Mouse (Mus musculus) small intestine, adult 2 months (tissue): ENCODE data around the gene Lhfpl2. TPM values are rescaled to one million over a fixed set of nuclear protein-coding genes. Genes with fewer than 3 reads are reported as not detected.
A peak's percentile ranks its signal among the peaks of the same experiment; 100 is the strongest.

Experiments used
- H3K27ac ChIP-seq: fragments of 200-500 bp; 2 replicates; pipeline ENCODE4 v1.5.1; 2012; ENCODE audit warnings: low read depth, low read length, control low read depth, inconsistent platforms; ENCODE audit not compliant: insufficient read depth
- H3K27me3 ChIP-seq: fragments of 200-500 bp; 2 replicates; pipeline ENCODE4 v1.6.1; 2012; ENCODE audit warnings: mild to moderate bottlenecking, moderate library complexity, low read length, inconsistent platforms; ENCODE audit not compliant: control insufficient read depth, insufficient read depth
- H3K36me3 ChIP-seq: fragments of 200-500 bp; 2 replicates; pipeline ENCODE4 v1.6.1; 2012; ENCODE audit warnings: mild to moderate bottlenecking, low read length, control low read depth, inconsistent platforms; ENCODE audit not compliant: control insufficient read depth, insufficient read depth
- H3K4me1 ChIP-seq: fragments of 200-500 bp; 2 replicates; pipeline ENCODE4 v1.6.1; 2012; ENCODE audit warnings: low read length, inconsistent platforms, mixed read lengths; ENCODE audit not compliant: control insufficient read depth, insufficient read depth, insufficient read length
- H3K4me3 ChIP-seq: fragments of 200-500 bp; 2 replicates; pipeline ENCODE4 v1.5.1; 2012; ENCODE audit warnings: low read depth, mild to moderate bottlenecking, control low read depth, inconsistent platforms, low read length, moderate library complexity
- CTCF ChIP-seq: fragments of 200-500 bp; IDR thresholded peaks from 2 replicates; pipeline ENCODE4 v1.5.1; 2012; ENCODE audit warnings: low read depth, mild to moderate bottlenecking, control low read depth, inconsistent platforms, low read length, moderate library complexity, mixed read lengths; ENCODE audit not compliant: insufficient replicate concordance, insufficient read length; ENCODE audit errors: extremely low read depth
- POLR2A ChIP-seq: fragments of 200-500 bp; IDR thresholded peaks from 2 replicates; pipeline ENCODE4 v1.6.1; 2012; ENCODE audit warnings: low read depth, mild to moderate bottlenecking, control low read depth, inconsistent platforms, low read length, moderate library complexity
- WGBS: fragments of 180-500 bp; shearing (Covaris S2); methylation state at CpG from one replicate; pipeline ENCODE4 v1.1.7; 2018; 5-methylcytosine and 5-hydroxymethylcytosine counted together
- polyA plus RNA-seq: library from polyadenylated mRNA; depleted of rRNA; stranded (reverse); fragments of >200 nt; gene quantifications from 2 replicates; pipeline ENCODE4 v1.2.3, GENCODE M21; 2012

The Lhfpl2 gene
- polyA plus RNA-seq, 1 experiment, result 71.0 TPM

- Histone ChIP-seq H3K36me3 (no peaks in the 10 kb centered on the region), H3K27ac (no peak overlapping the region)
- 45% methylated on average over 13 of the region's 13 CpGs for WGBS
Observed at GRCm38 (mm10) chr13:94116705-94117410, 59.3 kb downstream of the Lhfpl2 start.

GRCm38 (mm10) chr13:94117522-94117921 is 59.9 kb downstream of the Lhfpl2 start:
- Histone ChIP-seq H3K4me1 (peaks cover 9% of the 10 kb centered on the region), H3K27me3 (no peaks in the 10 kb centered on the region), H3K36me3 (no peaks in the 10 kb centered on the region), H3K4me3 (no peak overlapping the region), H3K27ac (no peak overlapping the region)
- 96% methylated on average over 10 of the region's 10 CpGs for WGBS
- TF ChIP-seq CTCF (no peak), POLR2A (no peak)

More at GRCm38 (mm10) chr13:94116705-94117410, 59.3 kb downstream of the Lhfpl2 start:
- Histone ChIP-seq H3K4me3 (no peak overlapping the region), H3K27me3 (no peaks in the 10 kb centered on the region), H3K4me1 (peaks cover 10% of the 10 kb centered on the region)
- TF ChIP-seq CTCF (no peak), POLR2A (no peak)

DNA sequence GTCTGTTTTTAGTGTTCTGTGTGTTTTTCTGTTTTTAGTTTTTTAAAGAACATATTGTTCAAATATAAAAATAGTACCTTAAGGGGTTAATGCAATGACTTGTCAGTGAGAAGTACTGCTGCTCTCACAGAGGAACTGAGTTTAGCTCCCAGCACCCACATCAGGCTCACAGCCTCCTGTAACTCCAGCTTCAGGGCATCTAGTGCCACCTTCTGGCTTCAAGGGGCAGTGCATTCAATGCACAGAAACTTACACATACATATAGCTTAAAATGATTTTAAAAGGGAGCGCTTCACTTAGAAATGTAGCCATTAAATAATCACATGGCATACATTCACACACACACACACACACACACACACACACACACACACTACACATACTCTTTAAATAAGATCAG is 60.5 kb downstream of the Lhfpl2 start:
- Histone ChIP-seq H3K27ac (no peak overlapping the region), H3K36me3 (no peaks in the 10 kb centered on the region), H3K4me1 (peaks cover 9% of the 10 kb centered on the region), H3K27me3 (no peaks in the 10 kb centered on the region), H3K4me3 (no peak overlapping the region)
- 100% methylated on average over 1 of the region's 1 CpGs for WGBS
- peak; percentile 30; the same call in 1 of the 2 replicates for TF ChIP-seq CTCF
- no peak for TF ChIP-seq POLR2A

DNA sequence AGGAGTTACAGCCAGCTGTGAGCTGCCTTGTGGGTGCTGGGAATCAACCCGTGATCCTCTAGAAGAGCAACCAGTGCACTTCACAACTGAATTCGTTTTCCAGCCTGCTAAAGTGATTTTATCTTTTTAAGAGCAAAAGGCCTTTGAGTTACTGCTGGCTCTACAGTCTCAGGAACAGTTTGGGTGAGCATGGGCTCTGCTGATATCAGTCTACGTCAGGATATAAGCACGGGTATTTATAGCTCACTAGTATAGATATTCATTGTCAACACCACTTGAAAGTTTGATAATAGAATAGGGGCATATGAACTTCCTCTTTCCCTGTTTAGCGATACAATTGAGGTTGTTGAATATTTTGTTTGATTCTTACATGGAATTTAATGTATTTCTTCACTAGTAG is 61.7 kb downstream of the Lhfpl2 start:
- TF ChIP-seq POLR2A (no peak), CTCF (no peak)
- 65% methylated on average over 5 of the region's 5 CpGs for WGBS

DNA sequence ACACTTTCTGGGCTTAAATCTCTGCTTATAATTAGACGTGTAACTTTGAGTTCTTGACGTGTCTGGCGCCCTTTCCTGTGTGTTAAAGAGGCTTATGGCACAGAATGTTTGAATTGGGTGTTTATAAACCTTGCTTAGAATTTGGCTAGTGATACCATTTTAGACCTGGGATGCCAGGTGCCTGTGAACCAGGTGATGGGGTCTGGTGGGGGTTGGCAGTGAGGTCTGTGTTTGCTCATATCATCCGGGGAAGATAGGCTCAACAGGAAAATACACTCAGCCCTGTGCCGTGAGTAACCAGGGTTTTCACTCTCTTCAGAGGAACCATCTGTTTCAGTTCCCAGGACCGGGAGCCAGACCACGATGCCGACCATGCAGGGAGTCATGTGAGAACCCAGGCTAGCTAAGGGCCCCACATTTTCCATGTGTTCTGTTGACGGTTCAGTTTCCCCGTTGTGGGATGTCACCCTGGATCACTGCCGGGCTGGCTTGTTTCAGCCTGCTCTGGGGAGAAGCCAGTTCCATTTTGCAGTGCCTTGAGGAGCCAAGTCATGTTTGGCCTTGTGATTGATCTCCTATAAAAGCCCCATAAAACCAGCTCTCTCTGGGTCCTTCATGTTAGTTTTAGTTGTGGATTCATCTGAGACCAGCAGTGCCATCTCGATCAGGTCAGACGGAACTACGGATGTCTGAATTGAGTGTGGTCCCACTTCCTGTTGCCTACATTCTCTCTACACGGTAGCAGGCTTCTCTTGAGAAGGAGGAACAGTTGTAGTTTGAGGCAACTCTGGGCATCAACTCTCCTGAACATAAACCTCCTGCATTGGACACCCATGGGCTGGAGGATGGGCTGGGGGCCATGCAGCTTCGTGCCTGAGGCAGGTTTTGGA is 65.4 kb downstream of the Lhfpl2 start:
- 0 out of 2 replicates have a peak overlapping the region, but pooled peaks have one; percentile 9 for H3K27ac ChIP-seq
- peaks cover 2% of the 10 kb centered on the region; the same call in 1 of the 2 replicates for H3K4me1 ChIP-seq
- WGBS, result 78% methylated on average over 16 of the region's 16 CpGs
- no peak overlapping the region for H3K4me3 ChIP-seq
- TF ChIP-seq CTCF (no peak), POLR2A (no peak)
- no peaks in the 10 kb centered on the region for H3K36me3 ChIP-seq
- no peaks in the 10 kb centered on the region for H3K27me3 ChIP-seq

More for the DNA sequence above, 61.7 kb downstream of the Lhfpl2 start:
- no peaks in the 10 kb centered on the region for H3K27me3 ChIP-seq
- no peaks in the 10 kb centered on the region for H3K36me3 ChIP-seq
- H3K4me1 ChIP-seq, result peaks cover 9% of the 10 kb centered on the region
- H3K27ac ChIP-seq, result no peak overlapping the region
- H3K4me3 ChIP-seq, result no peak overlapping the region

DNA sequence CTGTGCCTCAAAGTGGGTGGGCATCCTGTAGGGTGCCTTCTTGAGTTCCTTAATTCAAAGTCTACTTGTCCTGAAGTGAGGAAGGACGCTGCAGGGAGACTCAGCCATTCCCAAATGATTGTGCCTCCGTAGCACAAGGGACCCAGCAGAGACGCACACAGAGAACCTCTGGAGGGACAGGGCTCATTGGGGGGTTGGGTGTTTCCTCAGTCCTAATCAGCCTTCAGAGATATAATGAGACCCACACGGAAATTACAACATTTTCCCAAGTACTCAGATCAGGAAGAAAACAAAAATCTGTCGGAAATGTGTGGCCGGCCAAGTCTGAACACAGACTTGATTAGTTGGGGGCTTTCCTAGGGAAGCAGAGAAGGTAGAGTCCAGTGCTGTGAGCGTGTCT is 72.8 kb downstream of the Lhfpl2 start:
- Histone ChIP-seq H3K27me3 (no peaks in the 10 kb centered on the region), H3K4me3 (no peak overlapping the region), H3K4me1 (0 out of 2 replicates have a peak, but pooled peaks cover 3% of the 10 kb centered on the region), H3K27ac (no peak overlapping the region), H3K36me3 (no peaks in the 10 kb centered on the region)
- TF ChIP-seq POLR2A, result no peak
- TF ChIP-seq CTCF, result no peak
- whole genome bisulfite sequencing, result 68% methylated on average over 7 of the region's 7 CpGs

DNA sequence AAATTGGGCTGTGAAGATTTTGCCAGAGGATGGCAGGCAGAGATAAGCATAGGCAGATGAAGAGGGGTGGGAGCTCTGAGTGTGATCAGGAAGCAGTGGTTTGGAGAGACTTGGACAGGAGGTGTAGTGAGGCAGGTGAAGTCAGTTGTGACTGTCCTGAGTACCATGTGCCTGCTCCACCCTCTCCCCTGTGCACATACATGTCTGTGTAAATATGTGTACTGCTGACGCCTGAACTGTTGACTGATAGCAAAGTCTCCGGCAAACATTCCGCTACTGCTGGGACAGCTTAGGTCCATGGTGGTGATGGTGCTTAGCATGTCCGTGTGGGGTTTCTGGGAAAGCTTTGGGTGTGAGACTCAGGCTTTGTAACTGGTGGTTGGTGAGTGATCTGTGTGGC is 73.5 kb downstream of the Lhfpl2 start:
- peaks cover 4% of the 10 kb centered on the region; the same call in 1 of the 2 replicates for H3K4me1 ChIP-seq
- H3K4me3 ChIP-seq, result no peak overlapping the region
- 71% methylated on average over 4 of the region's 4 CpGs for WGBS
- H3K27ac ChIP-seq, result no peak overlapping the region
- no peaks in the 10 kb centered on the region for H3K36me3 ChIP-seq
- H3K27me3 ChIP-seq, result no peaks in the 10 kb centered on the region
- TF ChIP-seq POLR2A (no peak), CTCF (no peak)
